In the genomic region with DNA sequence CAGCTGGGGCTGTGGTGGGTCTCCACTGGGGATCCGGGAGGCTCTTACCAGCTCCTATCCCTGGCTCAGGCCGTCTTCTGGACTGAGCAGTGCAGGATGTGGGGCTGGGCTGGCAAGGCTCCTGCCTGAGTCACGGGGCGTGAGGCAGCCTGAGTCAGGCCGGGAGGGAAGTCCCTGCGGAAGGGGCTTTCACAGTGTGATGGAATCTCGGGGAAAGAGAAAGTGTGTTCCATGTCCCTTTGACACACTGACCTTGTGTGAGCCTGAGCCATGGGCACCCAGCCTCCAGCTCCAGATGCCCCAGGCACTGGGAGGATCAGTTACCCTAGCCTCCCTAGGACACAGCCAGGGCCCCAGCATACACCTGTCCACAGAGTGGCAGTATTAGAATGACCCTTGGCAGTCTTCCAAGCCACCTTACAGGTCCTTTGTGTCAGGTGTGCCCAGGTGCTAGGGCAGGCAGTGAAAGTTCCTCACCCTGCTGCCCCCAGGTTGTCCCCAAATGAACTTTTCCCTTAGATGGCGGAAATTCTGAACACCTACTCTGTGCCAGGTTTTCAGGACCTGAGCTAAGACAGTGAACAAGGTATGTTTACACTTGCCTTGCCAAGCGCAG, we compare ENCODE assay signal across 10 mouse cellular contexts. TPM values are rescaled to one million over a fixed set of nuclear protein-coding genes. Genes with fewer than 3 reads are reported as not detected.
DNase-seq lines count a peak whose midpoint lies in the region; ATAC-seq lines count a peak whose summit lies in the region.
"Had no signal": no experiment of that assay in that cellular context is flagged by ENCODE, and none has a peak within 500 bp of the region (broad histone marks: within the 10 kb centered on the region; RNA-seq: fewer than 3 reads in every experiment).

No protein-coding gene starts in this region.

- peak; percentile 89 for DNase-seq in 3134 (ENCODE audit: extremely low read depth, insufficient read length, low spot score)
- peak; percentile 89 for DNase-seq in Muller cell, postnatal 12 days (ENCODE audit: inconsistent ontology term)
- DNase-seq in spleen, adult 18-20 months: no peak
- DNase-seq in layer of hippocampus, adult 9-10 months (ENCODE audit: low spot score): no peak
- no peak for DNase-seq in left cerebral cortex, postnatal 4 days
- DNase-seq: lung, postnatal 10 days had no signal

- no peak overlapping the region for H3K4me2 ChIP-seq in kidney, embryonic 16.5 days (replicated peaks; ENCODE audit: low read depth, low read length)
- no peak overlapping the region for H3K4me2 ChIP-seq in forebrain, embryonic 16.5 days (ENCODE audit: low read length)
- H3K4me2 ChIP-seq: embryonic facial prominence, embryonic 12.5 days had no signal

- H3K27me3 ChIP-seq in kidney, embryonic 16.5 days (ENCODE audit: insufficient read depth, low read length): no peaks in the 10 kb centered on the region
- H3K27me3 ChIP-seq in forebrain, embryonic 16.5 days (replicated peaks; ENCODE audit: control insufficient read depth, insufficient read depth, low read length): no peaks in the 10 kb centered on the region
- H3K27me3 ChIP-seq: embryonic facial prominence, embryonic 12.5 days had no signal

- 58% methylated on average over 9 of the region's 9 CpGs for WGBS in kidney, embryonic 16.5 days
- 77% methylated on average over 9 of the region's 9 CpGs for WGBS in forebrain, embryonic 16.5 days

- no peak overlapping the region for H3K27ac ChIP-seq in kidney, embryonic 16.5 days (ENCODE audit: low read length)
- no peak overlapping the region for H3K27ac ChIP-seq in forebrain, embryonic 16.5 days (ENCODE audit: low read length)
- H3K27ac ChIP-seq: embryonic facial prominence, embryonic 12.5 days had no signal

- H3K4me1 ChIP-seq in kidney, embryonic 16.5 days (ENCODE audit: insufficient read depth, low read length): peaks cover 11% of the 10 kb centered on the region
- peaks cover 7% of the 10 kb centered on the region; the same call in 1 of the 2 replicates for H3K4me1 ChIP-seq in forebrain, embryonic 16.5 days (replicated peaks; ENCODE audit: control insufficient read depth, insufficient read depth, low read length)

- no peak overlapping the region for H3K4me3 ChIP-seq in kidney, embryonic 16.5 days (ENCODE audit: low read length)
- H3K4me3 ChIP-seq in forebrain, embryonic 16.5 days (replicated peaks; ENCODE audit: low read length): no peak overlapping the region
- H3K4me3 ChIP-seq: embryonic facial prominence, embryonic 12.5 days had no signal

- intact Hi-C loops in left cerebral cortex, postnatal 4 days (cut with DNase I): no loop called here

- no peaks in the 10 kb centered on the region for H3K9me3 ChIP-seq in kidney, embryonic 16.5 days (ENCODE audit: low read length)
- no peaks in the 10 kb centered on the region for H3K9me3 ChIP-seq in forebrain, embryonic 16.5 days (ENCODE audit: control insufficient read depth, low read length)
- H3K9me3 ChIP-seq: embryonic facial prominence, embryonic 12.5 days had no signal

- no peak overlapping the region for H3K9ac ChIP-seq in kidney, embryonic 16.5 days (replicated peaks; ENCODE audit: low read length)
- H3K9ac ChIP-seq in forebrain, embryonic 16.5 days (replicated peaks; ENCODE audit: low read depth, low read length): no peak overlapping the region
- H3K9ac ChIP-seq: embryonic facial prominence, embryonic 12.5 days had no signal

- H3K36me3 ChIP-seq in kidney, embryonic 16.5 days (ENCODE audit: insufficient read depth, low read length): no peaks in the 10 kb centered on the region
- no peaks in the 10 kb centered on the region for H3K36me3 ChIP-seq in forebrain, embryonic 16.5 days (ENCODE audit: control insufficient read depth, insufficient read depth)
- H3K36me3 ChIP-seq: embryonic facial prominence, embryonic 12.5 days had no signal

- peak; percentile 65 for ATAC-seq in granulocyte monocyte progenitor cell, adult 5-6 weeks (replicated peaks; ENCODE audit: poor library complexity, severe bottlenecking)
- ATAC-seq in kidney, embryonic 16.5 days (ENCODE audit: low FRiP score, low TSS enrichment): peak; percentile 61; the same call in 1 of the 2 replicates
- no peak for ATAC-seq in forebrain, embryonic 16.5 days

RNA-seq across cellular contexts. Expression of gene Hmga1, which starts 8.9 kb away (rescaled TPM):
- total RNA-seq in granulocyte monocyte progenitor cell, adult 5-6 weeks (2014; fragmentation: Nextera tagmentation): 541 and 637 TPM in 2 replicates
- total RNA-seq in granulocyte monocyte progenitor cell, adult 5-6 weeks (2017): 232 and 267 TPM in 2 replicates
- 257 and 279 TPM in 2 replicates for polyA plus RNA-seq in kidney, embryonic 16.5 days (2015; fragmentation: Nextera tagmentation; extraction: Ambion mirVana)
- 107 and 113 TPM in 2 replicates for polyA plus RNA-seq in forebrain, embryonic 16.5 days (2015; fragmentation: Nextera tagmentation; extraction: Ambion mirVana)
- 10 to 100 TPM; 43.6 to 45.5 TPM for total RNA-seq in left cerebral cortex, postnatal 4 days (2021)

RNA-seq across cellular contexts. Expression of gene AI413582, which starts 18.2 kb away (rescaled TPM):
- total RNA-seq in granulocyte monocyte progenitor cell, adult 5-6 weeks (2014; fragmentation: Nextera tagmentation): 59.2 and 65.2 TPM in 2 replicates
- 34.8 and 42.3 TPM in 2 replicates for total RNA-seq in granulocyte monocyte progenitor cell, adult 5-6 weeks (2017)
- 20.2 and 23.4 TPM in 2 replicates for polyA plus RNA-seq in kidney, embryonic 16.5 days (2015; fragmentation: Nextera tagmentation; extraction: Ambion mirVana)
- 31.9 and 49.8 TPM in 2 replicates for polyA plus RNA-seq in forebrain, embryonic 16.5 days (2015; fragmentation: Nextera tagmentation; extraction: Ambion mirVana)
- 10 to 100 TPM; 61.2 to 61.6 TPM for total RNA-seq in left cerebral cortex, postnatal 4 days (2021)

RNA-seq across cellular contexts. Expression of gene Grm4, which starts 26.2 kb away (rescaled TPM):
- not detected in 2 replicates for total RNA-seq in granulocyte monocyte progenitor cell, adult 5-6 weeks (2014; fragmentation: Nextera tagmentation)
- not detected in 2 replicates for total RNA-seq in granulocyte monocyte progenitor cell, adult 5-6 weeks (2017)
- polyA plus RNA-seq in kidney, embryonic 16.5 days (2015; fragmentation: Nextera tagmentation; extraction: Ambion mirVana): 0.91 and 1.2 TPM in 2 replicates
- 3.0 and 4.0 TPM in 2 replicates for polyA plus RNA-seq in forebrain, embryonic 16.5 days (2015; fragmentation: Nextera tagmentation; extraction: Ambion mirVana)
- total RNA-seq in left cerebral cortex, postnatal 4 days (2021): 10 to 100 TPM; 14.4 to 18.2 TPM

Comparison
In these comparisons a context has a peak if more than half of its experiments do, and no peak if none do; other contexts are left out.
1. DNase-seq: peak in 3134 (single experiment) and Muller cell, postnatal 12 days (single experiment); none in spleen, adult 18-20 months (0 of 2), layer of hippocampus, adult 9-10 months (single experiment) and left cerebral cortex, postnatal 4 days (single experiment).
2. RNA of gene Hmga1, which starts 8.9 kb away (total RNA-seq): 232 to 637 TPM in granulocyte monocyte progenitor cell, adult 5-6 weeks; 43.6 to 45.5 TPM in left cerebral cortex, postnatal 4 days; every median in the first group is over 4 times any median in the second.
3. RNA of gene Grm4, which starts 26.2 kb away (total RNA-seq): 14.4 to 18.2 TPM in left cerebral cortex, postnatal 4 days; not detected in granulocyte monocyte progenitor cell, adult 5-6 weeks; every median in the first group is over 10 times any median in the second.